ENCODE assay signal across 31 mouse cellular contexts in genomic region chr5:13550953-13551352, GRCm38 (mm10).
"Had no signal": no experiment of that assay in that cellular context is flagged by ENCODE, and none has a peak within 500 bp of the region (broad histone marks: within the 10 kb centered on the region; RNA-seq: fewer than 3 reads in every experiment).

No protein-coding gene starts in this region.

- H3K4me3 ChIP-seq: limb, embryonic 10.5 days; limb, embryonic 12.5 days; limb, embryonic 13.5 days; limb, embryonic 15.5 days; liver, embryonic 12.5 days; liver, embryonic 13.5 days; liver, embryonic 15.5 days; lung, embryonic 15.5 days; megakaryocyte, embryonic 14.5 days; midbrain, embryonic 10.5 days; midbrain, embryonic 12.5 days; midbrain, embryonic 13.5 days; midbrain, embryonic 15.5 days; myocyte; neural tube, embryonic 12.5 days had no signal

- H3K4me2 ChIP-seq: limb, embryonic 12.5 days; limb, embryonic 13.5 days; limb, embryonic 15.5 days; liver, embryonic 11.5 days; liver, embryonic 12.5 days; liver, embryonic 13.5 days; liver, embryonic 15.5 days; lung, embryonic 14.5 days; lung, embryonic 15.5 days; midbrain, embryonic 11.5 days; midbrain, embryonic 12.5 days; midbrain, embryonic 13.5 days; midbrain, embryonic 15.5 days; neural tube, embryonic 12.5 days had no signal

- H3K4me1 ChIP-seq: liver, embryonic 12.5 days; liver, embryonic 13.5 days; liver, embryonic 15.5 days; midbrain, embryonic 15.5 days had no signal

- H3K9ac ChIP-seq: limb, embryonic 12.5 days; limb, embryonic 13.5 days; limb, embryonic 15.5 days; liver, embryonic 12.5 days; liver, embryonic 13.5 days; liver, embryonic 14.5 days; liver, embryonic 15.5 days; liver, postnatal 0 days; lung, embryonic 14.5 days; lung, embryonic 15.5 days; midbrain, embryonic 12.5 days; midbrain, embryonic 13.5 days; midbrain, embryonic 15.5 days; neural tube, embryonic 12.5 days had no signal

- H3K9me3 ChIP-seq: limb, embryonic 10.5 days; limb, embryonic 13.5 days; limb, embryonic 15.5 days; liver, embryonic 12.5 days; liver, embryonic 13.5 days; liver, embryonic 15.5 days; lung, embryonic 15.5 days; megakaryocyte, embryonic 14.5 days; midbrain, embryonic 13.5 days; midbrain, embryonic 15.5 days; neural tube, embryonic 12.5 days had no signal

- DNase-seq: left cerebral cortex, postnatal 4 days; liver; liver, embryonic 13.5 days; liver, postnatal 0 days; lung, adult 18-20 months; lung, adult 2 months; lung, embryonic 14.5 days; lung, postnatal 10 days; lung, postnatal 14 days; lung, postnatal 36 days; lung, postnatal 4 days; midbrain, embryonic 14.5 days had no signal

- ATAC-seq: liver, embryonic 12.5 days; liver, postnatal 0 days; midbrain, embryonic 13.5 days; midbrain, embryonic 15.5 days; midbrain, embryonic 16.5 days had no signal

- H3K27ac ChIP-seq: limb, embryonic 10.5 days; limb, embryonic 12.5 days; limb, embryonic 13.5 days; limb, embryonic 15.5 days; liver, embryonic 12.5 days; liver, embryonic 13.5 days; liver, embryonic 14.5 days; liver, embryonic 15.5 days; lung, embryonic 15.5 days; macrophage; midbrain, embryonic 10.5 days; midbrain, embryonic 12.5 days; midbrain, embryonic 13.5 days; midbrain, embryonic 15.5 days; neural tube, embryonic 12.5 days had no signal

- H3K36me3 ChIP-seq: limb, embryonic 15.5 days; liver, embryonic 12.5 days; liver, embryonic 13.5 days; liver, embryonic 15.5 days; lung, embryonic 15.5 days; midbrain, embryonic 10.5 days; midbrain, embryonic 12.5 days; midbrain, embryonic 13.5 days; midbrain, embryonic 15.5 days; neural tube, embryonic 12.5 days had no signal

- H3K27me3 ChIP-seq: limb, embryonic 12.5 days; limb, embryonic 13.5 days; limb, embryonic 15.5 days; liver, embryonic 12.5 days; liver, embryonic 13.5 days; liver, embryonic 15.5 days; lung, embryonic 15.5 days; megakaryocyte, embryonic 14.5 days; neural tube, embryonic 12.5 days had no signal
